Mouse (Mus musculus): Measurements from ENCODE around the gene Sept10. TPM values are rescaled to one million over a fixed set of nuclear protein-coding genes. Genes with fewer than 3 reads are reported as not detected.

Sept10 gene
- polyA plus RNA-seq, 1 experiment: 1.5 TPM

DNA sequence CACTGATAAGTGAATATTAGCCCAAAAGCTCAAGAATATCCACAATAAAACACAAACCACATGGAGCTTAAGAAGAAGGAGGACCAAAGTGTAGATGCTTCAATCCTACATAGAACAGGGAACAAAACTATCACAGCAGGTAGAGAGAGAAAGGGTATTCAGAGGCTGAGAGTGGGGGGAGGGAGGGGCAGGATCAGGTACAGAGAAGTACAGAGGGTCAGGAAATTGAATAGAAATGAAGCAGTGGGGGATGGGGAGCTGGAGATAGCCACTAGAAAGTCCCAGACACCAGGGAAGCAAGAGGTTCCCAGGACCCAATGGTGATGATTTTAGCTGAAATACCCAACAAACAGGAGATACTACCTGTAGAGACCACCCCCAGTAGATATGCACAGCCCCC is 21.6 kb downstream of the Sept10 start:
- Histone ChIP-seq H3K4me3 (ENCODE audit: low read depth, low read length) (no peak overlapping the region), H3K4me1 (ENCODE audit: control insufficient read depth, insufficient read depth, insufficient read length, low read length) (no peaks in the 10 kb centered on the region; the same call in 1 of the 2 replicates), H3K36me3 (ENCODE audit: control insufficient read depth, insufficient read depth, low read length) (no peaks in the 10 kb centered on the region), H3K27me3 (ENCODE audit: control insufficient read depth, insufficient read depth, low read length) (no peaks in the 10 kb centered on the region), H3K27ac (ENCODE audit: insufficient read depth, low read depth, low read length) (no peak overlapping the region)
- no peak for TF ChIP-seq CTCF (IDR thresholded peaks at IDR 0.05; ENCODE audit: extremely low read depth, insufficient read length, insufficient replicate concordance, low read depth, low read length)
- no peak for TF ChIP-seq POLR2A (IDR thresholded peaks at IDR 0.05; ENCODE audit: low read depth, low read length)

DNA sequence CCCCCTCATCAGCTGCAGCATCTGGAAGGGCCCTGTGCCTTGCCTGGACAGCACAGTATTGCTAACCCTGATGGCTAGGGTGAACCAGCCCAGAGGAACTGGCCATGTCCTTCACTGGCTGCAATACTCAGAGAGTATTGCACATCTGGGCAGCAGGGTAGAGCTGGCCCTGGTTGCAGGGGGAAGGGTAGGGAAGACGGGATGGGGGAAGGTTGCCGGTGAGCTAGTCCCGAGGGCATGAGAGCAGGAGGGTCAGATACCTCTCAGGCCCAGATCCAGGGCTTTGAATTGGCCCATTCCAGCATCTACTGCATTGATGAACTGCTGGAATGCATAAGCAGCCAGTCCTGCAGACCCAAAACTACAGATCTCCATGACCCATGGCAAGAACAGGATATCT is 24.9 kb downstream of the Sept10 start:
- TF ChIP-seq POLR2A (IDR thresholded peaks at IDR 0.05; ENCODE audit: low read depth, low read length) (no peak), CTCF (IDR thresholded peaks at IDR 0.05; ENCODE audit: extremely low read depth, insufficient read length, insufficient replicate concordance, low read depth, low read length) (no peak)
- H3K36me3 ChIP-seq (ENCODE audit: control insufficient read depth, insufficient read depth, low read length): no peaks in the 10 kb centered on the region
- no peak overlapping the region for H3K4me3 ChIP-seq (ENCODE audit: low read depth, low read length)
- H3K4me1 ChIP-seq (ENCODE audit: control insufficient read depth, insufficient read depth, insufficient read length, low read length): no peaks in the 10 kb centered on the region; the same call in 1 of the 2 replicates
- H3K27me3 ChIP-seq (ENCODE audit: control insufficient read depth, insufficient read depth, low read length): no peaks in the 10 kb centered on the region
- WGBS: 98% methylated on average over 3 of the region's 3 CpGs
- no peak overlapping the region for H3K27ac ChIP-seq (ENCODE audit: insufficient read depth, low read depth, low read length)

DNA sequence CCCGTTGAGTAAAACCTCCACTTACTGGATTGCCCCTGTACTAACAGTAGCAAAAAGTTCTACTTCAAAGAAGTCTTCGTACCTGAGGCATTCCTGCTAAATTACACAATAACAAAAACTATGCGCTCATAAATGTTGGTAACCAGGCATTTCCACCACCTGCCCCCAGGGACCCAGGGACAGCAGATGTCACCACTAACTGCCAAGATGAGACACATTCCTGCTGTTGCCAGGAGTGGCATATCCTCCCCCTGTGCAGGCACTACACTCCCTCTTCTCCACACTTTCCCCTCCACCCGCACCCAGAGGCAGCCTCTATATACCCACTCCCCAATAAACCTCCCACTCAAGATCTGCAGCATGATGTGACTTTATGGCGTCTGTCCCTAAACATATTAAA is 26.8 kb downstream of the Sept10 start:
- no peaks in the 10 kb centered on the region for H3K36me3 ChIP-seq (ENCODE audit: control insufficient read depth, insufficient read depth, low read length)
- 67% methylated on average over 5 of the region's 5 CpGs for WGBS
- TF ChIP-seq POLR2A (IDR thresholded peaks at IDR 0.05; ENCODE audit: low read depth, low read length): no peak
- no peak for TF ChIP-seq CTCF (IDR thresholded peaks at IDR 0.05; ENCODE audit: extremely low read depth, insufficient read length, insufficient replicate concordance, low read depth, low read length)
- H3K27me3 ChIP-seq (ENCODE audit: control insufficient read depth, insufficient read depth, low read length): no peaks in the 10 kb centered on the region
- H3K4me3 ChIP-seq (ENCODE audit: low read depth, low read length): no peak overlapping the region
- no peaks in the 10 kb centered on the region; the same call in 1 of the 2 replicates for H3K4me1 ChIP-seq (ENCODE audit: control insufficient read depth, insufficient read depth, insufficient read length, low read length)
- no peak overlapping the region for H3K27ac ChIP-seq (ENCODE audit: insufficient read depth, low read depth, low read length)

DNA sequence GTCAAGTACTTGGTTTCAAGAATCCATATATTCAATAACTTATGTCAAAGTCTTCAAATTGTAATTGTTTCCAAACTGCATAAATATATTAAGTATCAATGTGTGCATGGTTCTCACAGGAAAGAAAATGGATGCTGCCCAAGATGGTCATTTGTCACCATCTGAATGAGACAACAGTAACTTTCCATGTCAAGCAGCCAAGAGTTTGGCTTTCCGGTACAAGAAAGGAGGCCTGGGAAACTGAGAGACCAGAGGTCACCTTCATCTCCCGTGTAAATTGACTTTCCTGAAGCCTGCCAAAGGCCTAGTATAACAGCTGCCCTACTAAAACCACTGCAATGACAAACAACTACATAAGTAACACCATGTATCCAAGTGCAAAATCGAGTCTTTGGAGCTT is 39.3 kb downstream of the Sept10 start:
- Histone ChIP-seq H3K27me3 (ENCODE audit: control insufficient read depth, insufficient read depth, low read length) (no peaks in the 10 kb centered on the region), H3K4me3 (ENCODE audit: low read depth, low read length) (no peak overlapping the region), H3K4me1 (ENCODE audit: control insufficient read depth, insufficient read depth, insufficient read length, low read length) (no peaks in the 10 kb centered on the region), H3K36me3 (ENCODE audit: control insufficient read depth, insufficient read depth, low read length) (no peaks in the 10 kb centered on the region), H3K27ac (ENCODE audit: insufficient read depth, low read depth, low read length) (no peak overlapping the region)
- TF ChIP-seq POLR2A (IDR thresholded peaks at IDR 0.05; ENCODE audit: low read depth, low read length) (no peak), CTCF (IDR thresholded peaks at IDR 0.05; ENCODE audit: extremely low read depth, insufficient read length, insufficient replicate concordance, low read depth, low read length) (no peak)
- WGBS: 64% methylated on average over 3 of the region's 3 CpGs

DNA sequence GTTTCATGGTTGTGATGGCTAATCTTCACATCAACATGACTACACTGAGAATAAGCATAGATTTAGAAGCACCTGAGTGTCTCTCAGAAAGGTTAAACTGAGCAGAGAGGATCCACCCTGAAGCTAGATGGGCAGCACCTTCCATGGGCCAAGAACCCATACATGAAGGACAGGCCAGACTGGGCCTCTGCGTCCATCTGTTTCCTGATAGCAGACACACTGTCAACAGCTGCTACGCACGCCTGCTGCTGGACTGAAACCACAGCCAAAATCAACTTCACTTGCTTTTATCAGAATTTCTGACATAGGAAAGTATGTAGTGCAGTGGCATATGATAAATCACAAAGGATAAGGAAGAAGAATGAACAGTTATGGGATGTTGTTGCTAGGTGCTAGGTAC is 42.0 kb downstream of the Sept10 start:
- WGBS: 89% methylated on average over 3 of the region's 3 CpGs

DNA sequence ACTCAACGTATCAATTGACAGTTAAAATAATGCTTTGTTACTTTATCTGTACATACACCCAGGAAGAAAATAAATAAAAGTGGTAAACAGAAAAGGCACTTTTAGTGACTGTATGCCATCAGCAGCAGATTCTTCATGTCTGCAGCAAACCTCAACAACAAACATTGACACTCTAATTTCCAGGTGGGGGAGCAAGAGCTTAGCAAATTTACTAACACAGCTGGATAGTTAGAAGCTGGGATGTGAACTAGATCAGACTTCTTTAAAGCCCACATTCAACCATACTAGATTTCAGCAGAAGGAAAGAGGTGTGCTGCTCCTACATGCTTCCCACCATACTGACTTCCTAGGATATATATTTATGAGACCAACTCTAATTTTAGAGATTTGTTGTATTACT is 49.1 kb downstream of the Sept10 start:
- Histone ChIP-seq H3K4me1 (ENCODE audit: control insufficient read depth, insufficient read depth, insufficient read length, low read length) (no peaks in the 10 kb centered on the region), H3K27me3 (ENCODE audit: control insufficient read depth, insufficient read depth, low read length) (no peaks in the 10 kb centered on the region), H3K4me3 (ENCODE audit: low read depth, low read length) (no peak overlapping the region), H3K36me3 (ENCODE audit: control insufficient read depth, insufficient read depth, low read length) (peaks cover 3% of the 10 kb centered on the region; the same call in 1 of the 2 replicates), H3K27ac (ENCODE audit: insufficient read depth, low read depth, low read length) (no peak overlapping the region)
- TF ChIP-seq CTCF (IDR thresholded peaks at IDR 0.05; ENCODE audit: extremely low read depth, insufficient read length, insufficient replicate concordance, low read depth, low read length) (no peak), POLR2A (IDR thresholded peaks at IDR 0.05; ENCODE audit: low read depth, low read length) (no peak)
- 83% methylated on average over 1 of the region's 1 CpGs for WGBS

More for the DNA sequence above, 42.0 kb downstream of the Sept10 start:
- TF ChIP-seq POLR2A (IDR thresholded peaks at IDR 0.05; ENCODE audit: low read depth, low read length): no peak
- no peak for TF ChIP-seq CTCF (IDR thresholded peaks at IDR 0.05; ENCODE audit: extremely low read depth, insufficient read length, insufficient replicate concordance, low read depth, low read length)
- H3K27me3 ChIP-seq (ENCODE audit: control insufficient read depth, insufficient read depth, low read length): no peaks in the 10 kb centered on the region
- no peak overlapping the region for H3K4me3 ChIP-seq (ENCODE audit: low read depth, low read length)
- H3K36me3 ChIP-seq (ENCODE audit: control insufficient read depth, insufficient read depth, low read length): 0 out of 2 replicates have a peak, but pooled peaks cover 2% of the 10 kb centered on the region
- H3K4me1 ChIP-seq (ENCODE audit: control insufficient read depth, insufficient read depth, insufficient read length, low read length): no peaks in the 10 kb centered on the region
- no peak overlapping the region for H3K27ac ChIP-seq (ENCODE audit: insufficient read depth, low read depth, low read length)

DNA sequence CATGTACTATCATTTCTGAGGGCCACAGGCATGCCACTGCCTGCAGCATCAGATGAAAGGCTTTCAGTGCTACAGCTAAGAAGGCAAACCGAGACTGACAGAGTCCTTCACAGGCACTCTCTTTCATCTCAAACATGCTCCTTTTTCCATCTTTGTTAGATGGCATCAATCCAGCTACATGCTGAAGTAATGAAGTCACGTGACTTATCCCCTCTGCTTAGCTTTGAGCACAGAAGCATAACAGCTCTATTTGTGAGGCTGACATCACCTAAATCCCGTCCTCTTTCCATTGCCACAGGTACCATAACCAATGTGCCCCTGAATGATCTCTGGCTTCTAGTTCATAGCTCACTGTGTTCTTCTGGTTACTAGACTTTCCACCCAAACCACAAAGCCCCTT is 50.6 kb downstream of the Sept10 start:
- no peak overlapping the region for H3K27ac ChIP-seq (ENCODE audit: insufficient read depth, low read depth, low read length)
- peaks cover 1% of the 10 kb centered on the region; the same call in 1 of the 2 replicates for H3K36me3 ChIP-seq (ENCODE audit: control insufficient read depth, insufficient read depth, low read length)
- no peaks in the 10 kb centered on the region for H3K4me1 ChIP-seq (ENCODE audit: control insufficient read depth, insufficient read depth, insufficient read length, low read length)
- no peaks in the 10 kb centered on the region for H3K27me3 ChIP-seq (ENCODE audit: control insufficient read depth, insufficient read depth, low read length)
- 81% methylated on average over 3 of the region's 3 CpGs for WGBS
- no peak overlapping the region for H3K4me3 ChIP-seq (ENCODE audit: low read depth, low read length)
- TF ChIP-seq CTCF (IDR thresholded peaks at IDR 0.05; ENCODE audit: extremely low read depth, insufficient read length, insufficient replicate concordance, low read depth, low read length): no peak
- no peak for TF ChIP-seq POLR2A (IDR thresholded peaks at IDR 0.05; ENCODE audit: low read depth, low read length)
